Mouse (Mus musculus) stomach, postnatal 0 days (tissue): Measurements from ENCODE around the gene Atp5g2. TPM values are rescaled to one million over a fixed set of nuclear protein-coding genes. Genes with fewer than 3 reads are reported as not detected.

Source experiments
- ATAC-seq: fragments of 200-750 bp; cut with Nextera tagmentation; 2 replicates; pipeline ENCODE4 v1.8.0; 2017; ENCODE audit not compliant: low FRiP score, low TSS enrichment
- DNase-seq: peaks from one replicate; pipeline ENCODE4 v3.0.0-alpha.2; 2016; ENCODE audit warnings: low spot score
- H3K27ac ChIP-seq: fragments of 300-500 bp; sonication (generic); replicated peaks from 2 replicates; pipeline ENCODE4 v1.5.1; 2014; ENCODE audit warnings: mild to moderate bottlenecking, control low read depth
- H3K27me3 ChIP-seq: fragments of 300-500 bp; sonication (generic); 2 replicates; pipeline ENCODE4 v1.6.1; 2014; ENCODE audit warnings: low read length; ENCODE audit not compliant: control insufficient read depth, insufficient read depth
- H3K36me3 ChIP-seq: fragments of 300-500 bp; sonication (generic); 2 replicates; pipeline ENCODE4 v1.6.1; 2014; ENCODE audit warnings: low read length, mixed read lengths; ENCODE audit not compliant: control insufficient read depth, insufficient read depth
- H3K4me1 ChIP-seq: fragments of 300-500 bp; sonication (generic); replicated peaks from 2 replicates; pipeline ENCODE4 v1.6.1; 2014; ENCODE audit warnings: antibody characterized with exemption; ENCODE audit not compliant: control insufficient read depth, insufficient read depth
- H3K4me2 ChIP-seq: fragments of 300-500 bp; sonication (generic); replicated peaks from 2 replicates; pipeline ENCODE4 v1.6.1; 2014; ENCODE audit warnings: low read depth, mild to moderate bottlenecking, control low read depth, moderate library complexity
- H3K4me3 ChIP-seq: fragments of 300-500 bp; sonication (generic); 2 replicates; pipeline ENCODE4 v1.5.1; 2014; ENCODE audit warnings: low read depth, low read length, control low read depth
- H3K9ac ChIP-seq: fragments of 300-500 bp; sonication (generic); 2 replicates; pipeline ENCODE4 v1.6.1; 2014; ENCODE audit warnings: mild to moderate bottlenecking, low read length, control low read depth, mixed read lengths
- H3K9me3 ChIP-seq: fragments of 300-500 bp; sonication (generic); 2 replicates; pipeline ENCODE4 v1.6.1; 2016; ENCODE audit warnings: low read length; ENCODE audit not compliant: control insufficient read depth
- CTCF ChIP-seq: IDR thresholded peaks from 2 replicates; pipeline ENCODE4 v1.5.1; 2016; ENCODE audit warnings: antibody characterized with exemption, low read depth, mild to moderate bottlenecking, moderate library complexity
- EP300 ChIP-seq: optimal IDR thresholded peaks from 2 replicates; pipeline ENCODE3; 2016; ENCODE audit warnings: antibody characterized with exemption
- WGBS: fragments of 180-500 bp; shearing (Covaris S2); extraction: QIAGEN DNeasy Blood & Tissue Kit; methylation state at CpG from one replicate; pipeline ENCODE4 v1.1.7; 2014; 5-methylcytosine and 5-hydroxymethylcytosine counted together
- polyA plus RNA-seq: library from polyadenylated mRNA; unstranded; fragments of >200 nt; fragmentation: Nextera tagmentation; extraction: Ambion mirVana; gene quantifications from 2 replicates; pipeline ENCODE4 v1.2.1, GENCODE M21; 2015

Gene Atp5g2
- polyA plus RNA-seq, 1 experiment from 2014 or later, result 71.4 TPM

DNA sequence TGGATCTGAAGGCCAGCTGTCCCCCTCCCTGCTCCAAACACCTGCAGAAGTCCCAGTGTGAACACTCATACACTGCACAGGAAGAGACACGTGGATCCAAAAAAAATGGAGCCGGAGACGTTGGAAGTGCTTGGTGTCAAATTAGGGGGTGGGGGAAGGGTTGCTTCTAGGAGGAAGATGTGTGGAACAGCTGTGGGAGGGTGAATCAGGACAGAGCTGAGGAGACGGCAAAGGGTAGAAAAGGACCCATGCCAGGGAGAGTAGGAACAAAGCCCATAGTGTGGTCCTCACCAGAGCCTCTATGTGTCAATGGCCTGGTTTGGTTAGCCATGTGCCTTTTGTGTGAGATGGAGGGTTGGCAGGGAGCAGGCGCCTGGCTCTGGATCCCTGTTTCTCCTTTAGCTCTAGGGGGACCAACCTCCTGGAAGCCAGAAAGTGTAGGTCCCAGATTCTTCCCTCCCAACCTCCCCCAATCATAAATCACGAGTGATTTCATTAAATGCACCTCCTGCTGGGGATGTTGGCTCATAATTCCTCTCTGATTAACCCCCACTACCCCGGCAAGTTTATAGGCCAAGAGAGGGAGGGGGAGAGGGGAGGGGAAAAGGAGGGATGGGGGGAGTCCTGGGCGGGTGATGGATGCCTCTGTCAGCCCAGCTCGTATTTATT lies 33.2 kb upstream of the Atp5g2 start:
- Histone ChIP-seq H3K4me2 (no peak overlapping the region), H3K4me3 (no peak overlapping the region), H3K27me3 (no peaks in the 10 kb centered on the region; the same call in 1 of the 2 replicates), H3K27ac (no peak overlapping the region), H3K4me1 (no peaks in the 10 kb centered on the region), H3K9ac (no peak overlapping the region), H3K36me3 (peaks cover 11% of the 10 kb centered on the region), H3K9me3 (no peaks in the 10 kb centered on the region)
- no peak for TF ChIP-seq CTCF
- TF ChIP-seq EP300, result no peak
- no peak for DNase-seq
- WGBS, result 42% methylated on average over 9 of the region's 9 CpGs
- ATAC-seq, result no peak

DNA sequence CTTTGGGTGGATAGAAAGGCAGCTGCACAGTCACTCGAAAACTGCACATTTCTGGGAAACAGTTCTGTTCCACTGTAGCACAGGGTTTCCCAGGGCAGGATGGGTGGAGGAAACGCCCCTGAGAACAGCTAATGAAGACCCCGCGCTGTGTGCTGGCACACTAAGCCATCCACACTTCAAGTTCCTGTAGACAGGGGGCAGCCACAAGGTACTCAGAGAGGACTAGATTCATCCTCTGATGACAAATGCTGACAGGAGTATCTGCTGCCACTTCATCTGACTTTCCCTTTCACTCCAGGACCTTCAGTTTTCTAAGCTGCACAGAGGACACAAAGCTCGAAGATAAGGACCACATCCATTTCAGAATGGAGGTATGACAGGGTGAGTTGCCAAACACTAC lies 32.7 kb upstream of the Atp5g2 start:
- 59% methylated on average over 5 of the region's 5 CpGs for WGBS
- Histone ChIP-seq H3K36me3 (peaks cover 11% of the 10 kb centered on the region), H3K27me3 (no peaks in the 10 kb centered on the region; the same call in 1 of the 2 replicates), H3K9ac (no peak overlapping the region), H3K4me2 (no peak overlapping the region), H3K27ac (no peak overlapping the region), H3K4me3 (no peak overlapping the region), H3K4me1 (no peaks in the 10 kb centered on the region), H3K9me3 (no peaks in the 10 kb centered on the region)
- DNase-seq, result no peak
- no peak for TF ChIP-seq EP300
- TF ChIP-seq CTCF, result 0 out of 2 replicates have a peak, but pooled peaks have one; percentile 6
- no peak for ATAC-seq

DNA sequence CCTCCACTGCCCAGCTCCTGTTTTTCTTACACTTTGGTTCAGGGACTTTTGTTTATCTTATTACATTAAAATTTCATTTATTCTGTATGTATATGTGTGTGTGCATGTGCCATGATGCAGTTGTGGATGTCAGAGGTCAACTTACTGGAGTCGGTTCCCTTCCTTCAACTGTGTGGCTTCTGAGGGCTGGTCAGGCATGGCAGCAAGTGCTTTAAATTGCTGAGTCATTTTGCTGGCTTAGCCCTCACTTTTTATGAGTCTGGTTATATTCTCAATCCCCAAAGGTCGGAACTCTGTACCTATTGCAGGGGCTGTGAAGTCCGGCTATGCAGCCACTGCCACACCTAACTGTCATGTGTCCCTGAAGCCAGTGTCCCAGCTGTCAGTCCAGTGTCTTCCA lies 30.8 kb upstream of the Atp5g2 start:
- H3K9me3 ChIP-seq, result no peaks in the 10 kb centered on the region
- H3K27ac ChIP-seq, result no peak overlapping the region
- H3K9ac ChIP-seq, result no peak overlapping the region
- TF ChIP-seq CTCF (no peak), EP300 (no peak)
- H3K27me3 ChIP-seq, result 0 out of 2 replicates have a peak, but pooled peaks cover 4% of the 10 kb centered on the region
- DNase-seq (no peak), ATAC-seq (no peak)
- no peak overlapping the region for H3K4me3 ChIP-seq
- H3K36me3 ChIP-seq, result 0 out of 2 replicates have a peak, but pooled peaks cover 2% of the 10 kb centered on the region
- no peaks in the 10 kb centered on the region for H3K4me1 ChIP-seq
- 77% methylated on average over 3 of the region's 3 CpGs for WGBS
- no peak overlapping the region for H3K4me2 ChIP-seq

DNA sequence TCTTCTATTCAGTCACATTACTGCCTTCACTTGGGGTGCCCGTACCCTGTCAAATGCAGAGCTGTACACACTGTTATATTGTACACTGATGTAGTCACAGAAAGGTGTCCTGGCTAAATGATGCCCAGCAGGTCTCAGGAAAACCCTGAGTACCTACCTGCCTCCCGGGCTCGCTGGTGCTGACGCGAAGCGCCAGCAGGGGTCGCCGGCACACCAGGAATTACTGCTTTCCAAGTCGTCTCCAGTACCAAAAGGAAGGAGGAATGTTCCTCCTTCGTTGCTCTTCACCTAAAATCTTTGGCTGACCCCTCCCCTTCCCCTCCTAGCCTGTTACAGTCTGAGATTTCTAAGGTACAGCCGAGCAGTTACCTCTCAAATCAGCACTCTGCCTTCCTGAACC lies 26.0 kb upstream of the Atp5g2 start:
- Histone ChIP-seq H3K4me2 (no peak overlapping the region), H3K9ac (no peak overlapping the region), H3K36me3 (no peaks in the 10 kb centered on the region), H3K27me3 (peaks cover 20% of the 10 kb centered on the region; the same call in 1 of the 2 replicates), H3K27ac (no peak overlapping the region), H3K4me3 (no peak overlapping the region), H3K9me3 (no peaks in the 10 kb centered on the region), H3K4me1 (0 out of 2 replicates have a peak, but pooled peaks cover under 1% of the 10 kb centered on the region)
- WGBS, result 2% methylated on average over 11 of the region's 11 CpGs
- peak; percentile 95 for TF ChIP-seq CTCF
- no peak for TF ChIP-seq EP300
- DNase-seq (peak; percentile 87), ATAC-seq (peak; percentile 55)

DNA sequence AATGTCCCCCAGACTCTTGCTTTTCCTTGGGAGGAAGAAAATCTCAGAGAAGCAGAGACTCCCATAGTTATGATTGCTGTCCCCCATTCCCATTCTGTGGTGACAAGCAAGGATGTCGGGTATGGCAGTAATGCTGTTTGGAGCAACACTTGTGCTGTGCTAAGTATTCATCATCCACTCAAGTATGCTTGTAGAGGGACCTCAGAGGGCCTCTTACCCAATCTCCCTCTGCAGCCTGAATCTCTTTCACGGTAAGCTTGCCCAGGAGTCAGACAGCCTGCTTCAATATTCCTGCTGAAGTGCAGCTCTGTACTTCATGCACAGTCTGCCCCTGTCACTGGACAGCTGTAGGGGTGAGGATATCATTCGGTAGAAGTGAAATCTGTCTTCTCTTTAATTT lies 24.7 kb upstream of the Atp5g2 start:
- WGBS, result 38% methylated on average over 3 of the region's 3 CpGs
- Histone ChIP-seq H3K36me3 (no peaks in the 10 kb centered on the region), H3K9me3 (no peaks in the 10 kb centered on the region), H3K4me3 (no peak overlapping the region), H3K27me3 (peaks cover 20% of the 10 kb centered on the region; the same call in 1 of the 2 replicates), H3K9ac (no peak overlapping the region), H3K27ac (no peak overlapping the region), H3K4me2 (no peak overlapping the region), H3K4me1 (peaks cover 5% of the 10 kb centered on the region; the same call in 1 of the 2 replicates)
- no peak for TF ChIP-seq CTCF
- TF ChIP-seq EP300, result no peak
- DNase-seq (no peak), ATAC-seq (no peak)

DNA sequence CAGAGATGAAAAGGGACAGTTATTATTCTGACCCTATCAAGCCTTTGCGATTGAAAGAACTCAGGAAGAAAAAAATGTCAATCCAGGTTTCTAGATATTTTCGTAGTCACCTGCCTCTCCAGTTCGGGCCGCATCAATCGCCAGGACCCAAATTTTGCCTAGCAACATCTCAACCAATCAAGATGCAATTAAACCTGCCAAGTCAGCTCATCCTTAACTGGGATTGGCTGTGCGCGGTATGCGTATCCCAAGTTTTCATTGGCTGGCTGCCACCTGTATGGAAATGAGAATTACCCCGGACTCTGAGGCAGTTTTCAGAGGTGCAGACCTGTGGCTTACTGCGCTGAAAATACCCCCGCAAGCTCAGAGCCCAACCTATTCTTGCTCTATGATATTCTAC lies 21.4 kb upstream of the Atp5g2 start:
- peaks cover 18% of the 10 kb centered on the region; the same call in 1 of the 2 replicates for H3K27me3 ChIP-seq
- H3K27ac ChIP-seq, result no peak overlapping the region
- peak; percentile 65 for DNase-seq
- H3K36me3 ChIP-seq, result no peaks in the 10 kb centered on the region
- H3K4me2 ChIP-seq, result peak overlapping the region; percentile 92
- H3K9ac ChIP-seq, result no peak overlapping the region
- H3K4me1 ChIP-seq, result peaks cover 5% of the 10 kb centered on the region; the same call in 1 of the 2 replicates
- no peaks in the 10 kb centered on the region for H3K9me3 ChIP-seq
- H3K4me3 ChIP-seq, result peak overlapping the region; percentile 53
- TF ChIP-seq CTCF, result no peak
- TF ChIP-seq EP300, result no peak
- WGBS, result under 1% methylated on average over 11 of the region's 11 CpGs
- ATAC-seq, result peak; percentile 80
